Mouse (Mus musculus): ENCODE measurements at regions not wholly inside any gene's neighbourhood (a gene's known extent, or its start where the extent isn't known, plus 50 kb on each side); places are given as distances from the start of the nearest gene placed in this dataset.

- DNase-seq (ENCODE audit: inconsistent age in 2 of 2, low spot score in 1 of 2): no peak
Observed at GRCm38 (mm10) chr13:107835756-107836385, 208.4 kb upstream of the Smim15 start.

GRCm38 (mm10) chr13:107831997-107832396 lies 212.2 kb upstream of the Smim15 start:
- DNase-seq (ENCODE audit: inconsistent age in 2 of 2, low spot score in 1 of 2): no peak

GRCm38 (mm10) chr13:107831221-107831681 lies 213.0 kb upstream of the Smim15 start:
- peak; percentile 97 for DNase-seq (ENCODE audit: inconsistent age in 2 of 2, low spot score in 1 of 2)

GRCm38 (mm10) chr13:107830281-107830680 lies 214.0 kb upstream of the Smim15 start:
- no peak for DNase-seq (ENCODE audit: inconsistent age in 2 of 2, low spot score in 1 of 2)

GRCm38 (mm10) chr13:107829861-107830260 lies 214.4 kb upstream of the Smim15 start:
- no peak for DNase-seq (ENCODE audit: inconsistent age in 2 of 2, low spot score in 1 of 2)

GRCm38 (mm10) chr13:107825636-107826035 lies 218.6 kb upstream of the Smim15 start:
- DNase-seq (ENCODE audit: inconsistent age in 2 of 2, low spot score in 1 of 2): no peak

GRCm38 (mm10) chr13:107823342-107823741 lies 220.9 kb upstream of the Smim15 start:
- no peak for DNase-seq (ENCODE audit: inconsistent age in 2 of 2, low spot score in 1 of 2)

GRCm38 (mm10) chr13:107822198-107822597 lies 222.0 kb upstream of the Smim15 start:
- DNase-seq (ENCODE audit: inconsistent age in 2 of 2, low spot score in 1 of 2): no peak

- DNase-seq (ENCODE audit: inconsistent age in 2 of 2, low spot score in 1 of 2): no peak
Observed at GRCm38 (mm10) chr13:107813562-107814161, 230.6 kb upstream of the Smim15 start.

GRCm38 (mm10) chr13:107812014-107812413 lies 232.2 kb upstream of the Smim15 start:
- no peak for DNase-seq (ENCODE audit: inconsistent age in 2 of 2, low spot score in 1 of 2)

- no peak for DNase-seq (ENCODE audit: inconsistent age in 2 of 2, low spot score in 1 of 2)
Observed at GRCm38 (mm10) chr13:107810802-107811192, 233.4 kb upstream of the Smim15 start.

GRCm38 (mm10) chr13:107810060-107810801 lies 234.0 kb upstream of the Smim15 start:
- no peak for DNase-seq (ENCODE audit: inconsistent age in 2 of 2, low spot score in 1 of 2)

- no peak for DNase-seq (ENCODE audit: inconsistent age in 2 of 2, low spot score in 1 of 2)
Observed at GRCm38 (mm10) chr13:107808961-107809360, 235.3 kb upstream of the Smim15 start.

- peak in 1 of 2 experiments; percentile 48 for DNase-seq (ENCODE audit: inconsistent age in 2 of 2, low spot score in 1 of 2)
Observed at GRCm38 (mm10) chr13:107804418-107804817, 239.8 kb upstream of the Smim15 start.

GRCm38 (mm10) chr13:107799199-107799945 lies 244.9 kb upstream of the Smim15 start:
- no peak for DNase-seq (ENCODE audit: inconsistent age in 2 of 2, low spot score in 1 of 2)

GRCm38 (mm10) chr13:107798144-107798543 lies 246.1 kb upstream of the Smim15 start:
- DNase-seq (ENCODE audit: inconsistent age in 2 of 2, low spot score in 1 of 2): no peak

GRCm38 (mm10) chr13:107795516-107795915 lies 248.7 kb upstream of the Smim15 start:
- DNase-seq (ENCODE audit: inconsistent age in 2 of 2, low spot score in 1 of 2): no peak

GRCm38 (mm10) chr13:107791770-107792169 lies 252.5 kb upstream of the Smim15 start:
- no peak for DNase-seq (ENCODE audit: inconsistent age in 2 of 2, low spot score in 1 of 2)

- no peak for DNase-seq (ENCODE audit: inconsistent age in 2 of 2, low spot score in 1 of 2)
Observed at GRCm38 (mm10) chr13:107784971-107785370, 259.3 kb upstream of the Smim15 start.

GRCm38 (mm10) chr13:107781741-107782140 lies 262.5 kb upstream of the Smim15 start:
- DNase-seq (ENCODE audit: inconsistent age in 2 of 2, low spot score in 1 of 2): no peak

GRCm38 (mm10) chr13:107781221-107781620 lies 263.0 kb upstream of the Smim15 start:
- no peak for DNase-seq (ENCODE audit: inconsistent age in 2 of 2, low spot score in 1 of 2)

All from adrenal gland, adult (tissue).